Mouse (Mus musculus) MEL (cell line): ENCODE results near the gene Kap.

Source experiments
- CHD1 ChIP-seq: IDR thresholded peaks from 2 replicates; pipeline ENCODE4 v1.6.1; 2012; ENCODE audit warnings: low read depth, mild to moderate bottlenecking, inconsistent platforms, low read length, improper control_type of control experiment
- CTCF ChIP-seq, 3 experiments: IDR thresholded peaks in 2 of 3; conservative IDR thresholded peaks in 1 of 3; 2 replicates each; pipeline ENCODE4 v1.5.1; 2011 to 2012; ENCODE audit warnings: low read length in 3 of 3, low read depth in 2 of 3, mild to moderate bottlenecking in 2 of 3, improper control_type of control experiment in 1 of 3, inconsistent platforms in 1 of 3, mixed read lengths in 1 of 3, moderate library complexity in 1 of 3; ENCODE audit not compliant: control insufficient read depth in 1 of 3, insufficient read depth in 1 of 3, poor library complexity in 1 of 3, severe bottlenecking in 1 of 3
- KAT2A ChIP-seq: conservative IDR thresholded peaks from 2 replicates; pipeline ENCODE4 v1.6.1; 2012; ENCODE audit warnings: low read depth, low read length, improper control_type of control experiment, inconsistent platforms
- MAFK ChIP-seq: IDR thresholded peaks from 2 replicates; pipeline ENCODE4 v1.6.1; 2011; ENCODE audit warnings: low read depth, mild to moderate bottlenecking, low read length, improper control_type of control experiment, borderline replicate concordance
- MYC ChIP-seq: IDR thresholded peaks from 2 replicates; pipeline ENCODE4 v1.6.1; 2011; ENCODE audit warnings: low read depth, mild to moderate bottlenecking, low read length, improper control_type of control experiment, moderate library complexity
- NELFE ChIP-seq: IDR thresholded peaks from 2 replicates; pipeline ENCODE4 v1.6.1; 2011; ENCODE audit warnings: low read depth, low read length, improper control_type of control experiment
- NRF1 ChIP-seq: IDR thresholded peaks from 2 replicates; pipeline ENCODE4 v1.6.1; 2014; ENCODE audit warnings: low read depth, mild to moderate bottlenecking, inconsistent platforms, low read length, improper control_type of control experiment, moderate library complexity; ENCODE audit not compliant: poor library complexity, insufficient read depth, severe bottlenecking
- POLR2A ChIP-seq, 2 experiments: IDR thresholded peaks; 2 replicates each; pipeline ENCODE4 v1.6.1; 2011 to 2012; ENCODE audit warnings: low read length in 2 of 2, mild to moderate bottlenecking in 2 of 2, control low read depth in 1 of 2, improper control_type of control experiment in 1 of 2, low read depth in 1 of 2, moderate library complexity in 1 of 2; ENCODE audit not compliant: control insufficient read depth in 1 of 2, insufficient read depth in 1 of 2, poor library complexity in 1 of 2
- POLR2AphosphoS2 ChIP-seq: IDR thresholded peaks from 2 replicates; pipeline ENCODE4 v1.6.1; 2011; ENCODE audit warnings: low read length, improper control_type of control experiment
- SMC3 ChIP-seq: IDR thresholded peaks from 2 replicates; pipeline ENCODE4 v1.6.1; 2011; ENCODE audit warnings: low read depth, low read length, improper control_type of control experiment
- USF1 ChIP-seq: IDR thresholded peaks from 2 replicates; pipeline ENCODE4 v1.6.1; 2014; ENCODE audit warnings: low read depth, mild to moderate bottlenecking, inconsistent platforms, low read length, improper control_type of control experiment, moderate library complexity
- ZC3H11A ChIP-seq: IDR thresholded peaks from 2 replicates; pipeline ENCODE4 v1.6.1; 2012; ENCODE audit warnings: low read depth, mild to moderate bottlenecking, inconsistent platforms, low read length, improper control_type of control experiment

GRCm38 (mm10) chr6:133871131-133871530 lies 17.6 kb upstream of the Kap start:
- TF ChIP-seq USF1 (no peak), CTCF (IDR thresholded peaks at IDR 0.05 in 2 of 3, conservative IDR thresholded peaks at IDR 0.05 in 1 of 3; ENCODE audit: control insufficient read depth in 1 of 3, insufficient read depth in 1 of 3, low read depth in 2 of 3, low read length in 3 of 3, poor library complexity in 1 of 3, severe bottlenecking in 1 of 3) (no peak), ZC3H11A (no peak), POLR2A (IDR thresholded peaks at IDR 0.05; ENCODE audit: control insufficient read depth in 1 of 2, insufficient read depth in 1 of 2, low read depth in 1 of 2, low read length in 2 of 2, poor library complexity in 1 of 2) (no peak), NELFE (no peak), MYC (no peak), KAT2A (no peak), POLR2AphosphoS2 (no peak), MAFK (no peak), SMC3 (no peak), CHD1 (no peak), NRF1 (no peak)
